Mouse (Mus musculus) midbrain, postnatal 0 days (tissue): Measurements from ENCODE around the gene Dll4. TPM values are rescaled to one million over a fixed set of nuclear protein-coding genes. Genes with fewer than 3 reads are reported as not detected.

Experiments used
- ATAC-seq: fragments of 200-750 bp; cut with Nextera tagmentation; 2 replicates; pipeline ENCODE4 v1.8.0; 2017; ENCODE audit warnings: moderate number of reproducible peaks, mild to moderate bottlenecking, moderate TSS enrichment, moderate library complexity; ENCODE audit not compliant: low FRiP score
- DNase-seq: peaks from one replicate; pipeline ENCODE4 v3.0.0-alpha.2; 2015; ENCODE audit warnings: low spot score
- H3K27ac ChIP-seq: fragments of 300-500 bp; sonication (generic); 2 replicates; pipeline ENCODE4 v1.5.1; 2014; ENCODE audit warnings: low read depth, mild to moderate bottlenecking, low read length, mixed read lengths
- H3K27me3 ChIP-seq: fragments of 300-500 bp; sonication (generic); 2 replicates; pipeline ENCODE4 v1.6.1; 2014; ENCODE audit warnings: low read length, control low read depth, mixed read lengths; ENCODE audit not compliant: insufficient read depth
- H3K36me3 ChIP-seq: fragments of 300-500 bp; sonication (generic); 2 replicates; pipeline ENCODE4 v1.6.1; 2014; ENCODE audit warnings: low read length, control low read depth, mixed read lengths; ENCODE audit not compliant: insufficient read depth
- H3K4me1 ChIP-seq: fragments of 300-500 bp; sonication (generic); 2 replicates; pipeline ENCODE4 v1.6.1; 2014; ENCODE audit warnings: mild to moderate bottlenecking, control low read depth, antibody characterized with exemption, low read length, mixed read lengths; ENCODE audit not compliant: insufficient read depth
- H3K4me2 ChIP-seq: fragments of 300-500 bp; sonication (generic); 2 replicates; pipeline ENCODE4 v1.6.1; 2014; ENCODE audit warnings: low read depth, mild to moderate bottlenecking, low read length, mixed read lengths; ENCODE audit not compliant: poor library complexity, severe bottlenecking
- H3K4me3 ChIP-seq: fragments of 300-500 bp; sonication (generic); 2 replicates; pipeline ENCODE4 v1.5.1; 2014; ENCODE audit warnings: low read depth, mild to moderate bottlenecking, low read length, moderate library complexity
- H3K9ac ChIP-seq: fragments of 300-500 bp; sonication (generic); replicated peaks from 2 replicates; pipeline ENCODE4 v1.6.1; 2014; ENCODE audit warnings: mild to moderate bottlenecking, low read length, moderate library complexity, mixed read lengths; ENCODE audit not compliant: poor library complexity, severe bottlenecking
- H3K9me3 ChIP-seq: fragments of 300-500 bp; sonication (generic); 2 replicates; pipeline ENCODE4 v1.6.1; 2016; ENCODE audit warnings: low read length, control low read depth
- CTCF ChIP-seq: IDR thresholded peaks from 2 replicates; pipeline ENCODE4 v1.5.1; 2016; ENCODE audit warnings: antibody characterized with exemption, mild to moderate bottlenecking
- whole genome bisulfite sequencing: fragments of 180-500 bp; shearing (Covaris S2); extraction: QIAGEN DNeasy Blood & Tissue Kit; methylation state at CpG from one replicate; pipeline ENCODE4 v1.1.7; 2014; 5-methylcytosine and 5-hydroxymethylcytosine counted together
- polyA plus RNA-seq: library from polyadenylated mRNA; unstranded; fragments of >200 nt; fragmentation: Nextera tagmentation; extraction: Ambion mirVana; gene quantifications from 2 replicates; pipeline ENCODE4 v1.2.1, GENCODE M21; 2015
- total RNA-seq: library from RNA; depleted of rRNA; stranded (reverse); fragments of >200 nt; gene quantifications from 2 replicates; pipeline ENCODE4 v1.2.3, GENCODE M21; 2014

Gene Dll4
- total and polyA plus RNA-seq, 2 experiments from 2014 or later = 2.6 to 3.9 TPM

- H3K27ac ChIP-seq = no peak overlapping the region
- H3K9me3 ChIP-seq = no peaks in the 10 kb centered on the region
- DNase-seq (no peak), ATAC-seq (no peak)
- no peak overlapping the region for H3K4me3 ChIP-seq
- no peak for TF ChIP-seq CTCF
- H3K4me2 ChIP-seq = peak overlapping the region; percentile 99
- peaks cover 19% of the 10 kb centered on the region for H3K4me1 ChIP-seq
- no peak overlapping the region for H3K9ac ChIP-seq
- WGBS = 6% methylated on average over 32 of the region's 32 CpGs
- H3K27me3 ChIP-seq = peaks cover 68% of the 10 kb centered on the region
- H3K36me3 ChIP-seq = no peaks in the 10 kb centered on the region
Observed at GRCm38 (mm10) chr2:119323866-119324575, 1.6 kb upstream of the Dll4 start.

- WGBS = under 1% methylated on average over 32 of the region's 32 CpGs
- H3K4me2 ChIP-seq = peak overlapping the region; percentile 99
- no peaks in the 10 kb centered on the region for H3K9me3 ChIP-seq
- peaks cover 19% of the 10 kb centered on the region for H3K4me1 ChIP-seq
- DNase-seq = no peak
- ATAC-seq = no peak
- no peak overlapping the region for H3K27ac ChIP-seq
- H3K9ac ChIP-seq = 0 out of 2 replicates have a peak overlapping the region, but pooled peaks have one; percentile 54
- peaks cover 73% of the 10 kb centered on the region for H3K27me3 ChIP-seq
- no peaks in the 10 kb centered on the region for H3K36me3 ChIP-seq
- H3K4me3 ChIP-seq = peak overlapping the region; percentile 44
- TF ChIP-seq CTCF = no peak
Observed at GRCm38 (mm10) chr2:119324576-119325318, 837 bp upstream of the Dll4 start.

DNA sequence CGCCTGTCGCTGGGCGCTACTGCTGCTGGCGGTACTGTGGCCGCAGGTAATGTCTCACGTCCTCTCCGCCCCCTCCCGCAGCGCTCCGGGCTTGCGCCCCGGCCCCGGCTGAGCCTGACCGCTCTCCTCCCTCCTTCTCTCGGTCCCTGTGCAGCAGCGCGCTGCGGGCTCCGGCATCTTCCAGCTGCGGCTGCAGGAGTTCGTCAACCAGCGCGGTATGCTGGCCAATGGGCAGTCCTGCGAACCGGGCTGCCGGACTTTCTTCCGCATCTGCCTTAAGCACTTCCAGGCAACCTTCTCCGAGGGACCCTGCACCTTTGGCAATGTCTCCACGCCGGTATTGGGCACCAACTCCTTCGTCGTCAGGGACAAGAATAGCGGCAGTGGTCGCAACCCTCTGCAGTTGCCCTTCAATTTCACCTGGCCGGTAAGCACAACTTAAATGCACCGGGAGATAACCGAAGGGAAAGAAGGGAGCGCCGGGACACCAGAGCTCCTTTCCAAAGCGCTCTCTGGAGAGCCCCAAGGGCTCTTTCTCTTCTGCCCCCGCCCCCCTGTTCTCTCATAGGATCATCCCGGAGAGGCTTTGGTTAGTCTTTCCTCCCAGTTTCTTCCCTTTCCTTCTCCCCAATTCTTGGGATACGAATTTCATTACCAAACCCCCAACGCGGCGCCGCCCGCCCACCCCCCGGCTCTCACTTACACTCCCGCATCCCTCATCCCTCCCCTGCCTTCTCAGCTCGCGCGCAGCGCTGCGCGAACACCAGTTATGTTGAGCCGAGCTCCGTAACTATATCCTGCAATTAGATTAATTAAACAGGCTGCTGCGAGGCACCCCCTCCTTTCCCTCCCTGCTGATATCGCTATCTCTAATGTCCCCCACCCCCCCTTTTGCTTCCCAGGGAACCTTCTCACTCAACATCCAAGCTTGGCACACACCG, 847 bp downstream of the Dll4 start:
- ATAC-seq (no peak), DNase-seq (no peak)
- Histone ChIP-seq H3K27ac (no peak overlapping the region), H3K4me3 (peak overlapping the region; percentile 44), H3K4me2 (peak overlapping the region; percentile 99), H3K9me3 (no peaks in the 10 kb centered on the region), H3K4me1 (peaks cover 19% of the 10 kb centered on the region), H3K27me3 (peaks cover 73% of the 10 kb centered on the region), H3K36me3 (peaks cover 3% of the 10 kb centered on the region; the same call in 1 of the 2 replicates), H3K9ac (peak overlapping the region; percentile 54)
- no peak for TF ChIP-seq CTCF
- WGBS = under 1% methylated on average over 59 of the region's 61 CpGs

DNA sequence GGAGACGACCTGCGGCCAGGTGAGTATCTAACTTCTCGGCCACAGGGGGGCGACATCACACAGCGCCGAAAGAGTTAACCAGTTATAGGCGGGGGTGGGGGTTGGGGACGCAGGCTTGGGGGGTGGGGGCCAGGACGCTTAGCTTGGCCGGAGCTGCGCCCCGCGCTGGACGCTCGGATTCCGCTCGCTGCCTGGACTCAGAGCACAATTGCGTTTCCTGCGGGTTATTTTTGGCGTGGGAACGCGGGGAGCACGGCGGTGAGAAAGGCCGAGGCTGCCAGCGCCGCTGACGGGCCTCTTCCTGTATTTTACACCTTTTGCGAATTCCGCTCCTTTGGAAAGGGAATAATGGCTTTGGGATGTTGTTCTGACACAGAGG, 1.5 kb downstream of the Dll4 start:
- peak; percentile 72 for TF ChIP-seq CTCF
- under 1% methylated on average over 30 of the region's 30 CpGs for WGBS
- Histone ChIP-seq H3K4me1 (peaks cover 16% of the 10 kb centered on the region), H3K9ac (peak overlapping the region; percentile 54), H3K36me3 (peaks cover 3% of the 10 kb centered on the region; the same call in 1 of the 2 replicates), H3K4me2 (peak overlapping the region; percentile 99), H3K27me3 (peaks cover 75% of the 10 kb centered on the region), H3K4me3 (peak overlapping the region; percentile 44), H3K27ac (no peak overlapping the region), H3K9me3 (no peaks in the 10 kb centered on the region)
- peak; percentile 53 for DNase-seq
- no peak for ATAC-seq

DNA sequence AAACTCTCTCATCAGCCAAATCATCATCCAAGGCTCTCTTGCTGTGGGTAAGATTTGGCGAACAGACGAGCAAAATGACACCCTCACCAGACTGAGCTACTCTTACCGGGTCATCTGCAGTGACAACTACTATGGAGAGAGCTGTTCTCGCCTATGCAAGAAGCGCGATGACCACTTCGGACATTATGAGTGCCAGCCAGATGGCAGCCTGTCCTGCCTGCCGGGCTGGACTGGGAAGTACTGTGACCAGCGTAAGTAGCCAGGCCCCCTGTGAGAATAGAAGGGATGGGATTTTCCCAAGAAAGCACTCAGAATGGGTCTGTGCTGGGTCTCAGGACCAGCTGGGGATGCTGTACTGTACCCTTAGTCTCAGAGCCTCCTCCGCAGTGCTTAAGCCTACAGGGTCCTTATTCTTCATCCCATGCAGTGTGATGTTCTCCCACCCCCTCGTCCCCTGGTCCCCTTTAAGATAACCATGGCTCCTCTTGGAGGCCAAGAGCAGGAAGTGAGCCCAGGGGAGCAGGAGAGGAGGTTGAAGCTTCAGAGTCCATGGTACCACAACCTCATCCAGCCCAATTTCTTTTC, 2.5 kb downstream of the Dll4 start:
- H3K9ac ChIP-seq = peak overlapping the region; percentile 24
- peaks cover 3% of the 10 kb centered on the region; the same call in 1 of the 2 replicates for H3K36me3 ChIP-seq
- no peaks in the 10 kb centered on the region for H3K9me3 ChIP-seq
- no peak for TF ChIP-seq CTCF
- no peak overlapping the region for H3K27ac ChIP-seq
- H3K4me2 ChIP-seq = peak overlapping the region; percentile 99
- ATAC-seq (no peak), DNase-seq (no peak)
- H3K4me3 ChIP-seq = peak overlapping the region; percentile 44
- peaks cover 11% of the 10 kb centered on the region for H3K4me1 ChIP-seq
- H3K27me3 ChIP-seq = peaks cover 70% of the 10 kb centered on the region
- WGBS = 17% methylated on average over 11 of the region's 11 CpGs
